Mouse (Mus musculus): ENCODE results near the gene Gm6760. TPM values are rescaled to one million over a fixed set of nuclear protein-coding genes. Genes with fewer than 3 reads are reported as not detected.

Gm6760 gene
- not detected for polyA plus RNA-seq (2015; fragmentation: Illumina TruSeq; extraction: RNeasy Lipid Tissue Mini Kit (QIAGEN cat#74804); ENCODE audit: insufficient read depth, low replicate concordance)

DNA sequence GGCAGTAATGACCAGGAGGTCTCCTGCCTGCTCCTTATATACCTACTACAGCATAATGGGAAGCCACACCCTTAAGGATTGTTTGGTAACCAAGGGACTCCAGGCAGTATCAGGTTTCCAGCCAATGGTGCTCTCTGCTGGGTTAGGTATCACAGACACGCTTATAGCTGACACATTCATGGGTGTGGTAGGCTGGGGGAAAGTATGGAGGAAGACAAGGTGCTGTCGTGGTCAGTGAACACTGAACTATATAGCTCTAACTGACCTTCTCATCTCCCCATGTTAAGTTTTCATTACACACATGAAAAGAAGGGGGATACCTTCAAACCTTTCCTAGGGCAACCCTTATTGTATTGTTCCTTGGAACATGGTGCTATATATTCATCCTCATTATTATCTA lies at the start of gene Gm6760:
Gene Gm6760 (minus strand): TSS at position 101 of the 400 bp plus-strand sequence.

DNA sequence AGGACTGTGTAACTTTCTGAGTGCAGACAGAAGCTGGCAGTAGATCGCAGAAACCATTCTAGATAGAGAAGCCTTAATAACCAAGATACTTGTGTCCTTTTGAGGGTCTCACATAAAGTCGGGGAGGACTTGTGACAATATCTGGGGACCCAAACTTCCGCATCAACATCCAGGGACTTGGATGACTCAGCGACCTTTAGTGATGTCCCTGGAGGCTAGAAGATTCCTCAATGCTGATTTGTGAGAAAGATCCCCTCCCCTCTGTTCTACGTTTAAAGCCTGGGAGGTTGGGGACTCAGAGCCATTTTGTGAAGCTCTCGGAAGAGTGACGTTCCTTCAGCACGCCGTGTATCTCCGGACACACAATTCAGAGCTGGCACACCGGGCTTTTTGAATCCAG lies 21.2 kb upstream of the Gm6760 start, which contains the start of gene 3830417A13Rik:
Gene 3830417A13Rik (plus strand): TSS at position 301 of the 400 bp plus-strand sequence.

Other genes starting within 250 kb of the Gm6760 start
- not detected for gene 3830417A13Rik, start 21.4 kb upstream of the Gm6760 start, polyA plus RNA-seq (2015; fragmentation: Illumina TruSeq; extraction: RNeasy Lipid Tissue Mini Kit (QIAGEN cat#74804); ENCODE audit: insufficient read depth, low replicate concordance)
- not detected for gene Slitrk4, start 124.8 kb upstream of the Gm6760 start, polyA plus RNA-seq (2015; fragmentation: Illumina TruSeq; extraction: RNeasy Lipid Tissue Mini Kit (QIAGEN cat#74804); ENCODE audit: insufficient read depth, low replicate concordance)